Mouse (Mus musculus): Measurements from ENCODE around the gene Oprl1. TPM values are rescaled to one million over a fixed set of nuclear protein-coding genes. Genes with fewer than 3 reads are reported as not detected.

Oprl1 gene
- polyA plus RNA-seq, 1 experiment from 2014 or later: 54.1 TPM

- H3K4me3 ChIP-seq: no peak overlapping the region
- WGBS: 30% methylated on average over 9 of the region's 9 CpGs
- H3K4me2 ChIP-seq (replicated peaks): no peak overlapping the region
- H3K27ac ChIP-seq (replicated peaks): peak overlapping the region; percentile 23; the same call in 1 of the 2 replicates
- H3K9me3 ChIP-seq: no peaks in the 10 kb centered on the region
- no peak overlapping the region for H3K9ac ChIP-seq (replicated peaks)
- ATAC-seq (replicated peaks): no peak
- H3K36me3 ChIP-seq: no peaks in the 10 kb centered on the region
- no peaks in the 10 kb centered on the region for H3K27me3 ChIP-seq
- peaks cover 8% of the 10 kb centered on the region; the same call in 1 of the 2 replicates for H3K4me1 ChIP-seq
Measured at GRCm38 (mm10) chr2:181727659-181728262, 12.9 kb downstream of the Oprl1 start.

DNA sequence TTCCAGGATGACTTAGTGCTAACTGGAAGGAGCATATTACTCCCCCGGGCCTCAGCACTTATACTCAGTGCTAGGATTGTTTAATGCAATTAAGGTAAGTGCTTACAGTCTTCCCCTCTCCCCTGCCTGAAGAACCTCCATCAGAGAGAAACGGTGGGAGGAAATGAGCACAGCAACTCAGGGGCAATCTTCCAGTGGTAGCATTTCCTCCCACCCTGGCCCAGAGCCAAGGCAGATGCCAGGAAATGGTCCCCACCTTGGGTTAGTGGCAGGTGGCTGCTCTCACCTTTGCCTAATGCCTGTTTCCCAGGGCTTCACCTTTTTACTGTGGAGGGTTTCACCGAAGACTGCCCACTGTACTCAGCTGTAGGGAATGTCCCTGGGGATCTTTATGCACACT is 15.2 kb downstream of the Oprl1 start:
- H3K4me2 ChIP-seq (replicated peaks): no peak overlapping the region
- ATAC-seq (replicated peaks): no peak
- no peaks in the 10 kb centered on the region for H3K9me3 ChIP-seq
- no peaks in the 10 kb centered on the region for H3K36me3 ChIP-seq
- no peaks in the 10 kb centered on the region for H3K27me3 ChIP-seq
- 79% methylated on average over 3 of the region's 3 CpGs for WGBS
- no peak overlapping the region for H3K4me3 ChIP-seq
- no peak overlapping the region for H3K27ac ChIP-seq (replicated peaks)
- peaks cover 8% of the 10 kb centered on the region; the same call in 1 of the 2 replicates for H3K4me1 ChIP-seq
- H3K9ac ChIP-seq (replicated peaks): no peak overlapping the region

GRCm38 (mm10) chr2:181752626-181753025 is 37.8 kb downstream of the Oprl1 start:
- ATAC-seq (replicated peaks): no peak
- 77% methylated on average over 1 of the region's 1 CpGs for WGBS
- H3K4me3 ChIP-seq: no peak overlapping the region
- no peaks in the 10 kb centered on the region for H3K4me1 ChIP-seq
- no peaks in the 10 kb centered on the region for H3K27me3 ChIP-seq
- no peak overlapping the region for H3K9ac ChIP-seq (replicated peaks)
- no peaks in the 10 kb centered on the region for H3K9me3 ChIP-seq
- H3K36me3 ChIP-seq: no peaks in the 10 kb centered on the region
- H3K27ac ChIP-seq (replicated peaks): no peak overlapping the region
- H3K4me2 ChIP-seq (replicated peaks): no peak overlapping the region

DNA sequence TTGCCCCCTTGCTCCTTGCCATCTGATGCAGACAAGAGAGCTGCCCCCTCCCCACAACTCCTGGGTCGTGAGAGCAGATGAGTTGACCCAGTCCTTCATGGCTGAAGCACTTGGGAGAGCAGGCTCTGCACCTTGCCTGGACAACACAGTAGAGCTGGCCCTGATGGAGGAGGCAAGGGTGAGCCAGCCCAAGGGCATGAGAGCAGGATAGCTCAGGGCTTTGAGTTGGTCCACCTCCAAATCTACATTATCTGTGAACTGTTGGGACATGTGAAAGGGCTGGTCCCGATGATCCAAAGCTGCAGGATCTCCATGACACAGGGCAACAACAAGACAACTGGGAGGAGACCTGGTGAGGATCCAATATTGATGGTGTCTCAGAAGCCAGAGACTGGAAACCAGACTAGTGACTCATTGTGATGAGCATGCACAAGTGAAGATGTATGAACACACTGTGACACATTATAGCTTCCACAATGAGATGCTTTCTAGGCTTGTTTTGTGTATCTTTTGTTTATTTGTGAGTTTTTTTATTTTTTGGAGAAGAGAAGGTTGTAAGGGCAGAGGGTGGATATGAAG is 43.4 kb downstream of the Oprl1 start:
- Histone ChIP-seq H3K27ac (replicated peaks) (peak overlapping the region; percentile 72; the same call in 1 of the 2 replicates), H3K4me1 (peaks cover 28% of the 10 kb centered on the region), H3K27me3 (no peaks in the 10 kb centered on the region), H3K4me2 (replicated peaks) (no peak overlapping the region), H3K9me3 (no peaks in the 10 kb centered on the region), H3K9ac (replicated peaks) (no peak overlapping the region), H3K36me3 (no peaks in the 10 kb centered on the region), H3K4me3 (no peak overlapping the region)
- WGBS: 74% methylated on average over 2 of the region's 2 CpGs
- ATAC-seq (replicated peaks): no peak

GRCm38 (mm10) chr2:181759041-181759440 is 44.2 kb downstream of the Oprl1 start:
- Histone ChIP-seq H3K4me3 (no peak overlapping the region), H3K36me3 (no peaks in the 10 kb centered on the region), H3K9me3 (no peaks in the 10 kb centered on the region), H3K27me3 (no peaks in the 10 kb centered on the region), H3K4me2 (replicated peaks) (no peak overlapping the region), H3K27ac (replicated peaks) (peak overlapping the region; percentile 72), H3K9ac (replicated peaks) (no peak overlapping the region), H3K4me1 (peaks cover 36% of the 10 kb centered on the region)
- 11% methylated on average over 4 of the region's 4 CpGs for WGBS
- peak; percentile 55 for ATAC-seq (replicated peaks)

DNA sequence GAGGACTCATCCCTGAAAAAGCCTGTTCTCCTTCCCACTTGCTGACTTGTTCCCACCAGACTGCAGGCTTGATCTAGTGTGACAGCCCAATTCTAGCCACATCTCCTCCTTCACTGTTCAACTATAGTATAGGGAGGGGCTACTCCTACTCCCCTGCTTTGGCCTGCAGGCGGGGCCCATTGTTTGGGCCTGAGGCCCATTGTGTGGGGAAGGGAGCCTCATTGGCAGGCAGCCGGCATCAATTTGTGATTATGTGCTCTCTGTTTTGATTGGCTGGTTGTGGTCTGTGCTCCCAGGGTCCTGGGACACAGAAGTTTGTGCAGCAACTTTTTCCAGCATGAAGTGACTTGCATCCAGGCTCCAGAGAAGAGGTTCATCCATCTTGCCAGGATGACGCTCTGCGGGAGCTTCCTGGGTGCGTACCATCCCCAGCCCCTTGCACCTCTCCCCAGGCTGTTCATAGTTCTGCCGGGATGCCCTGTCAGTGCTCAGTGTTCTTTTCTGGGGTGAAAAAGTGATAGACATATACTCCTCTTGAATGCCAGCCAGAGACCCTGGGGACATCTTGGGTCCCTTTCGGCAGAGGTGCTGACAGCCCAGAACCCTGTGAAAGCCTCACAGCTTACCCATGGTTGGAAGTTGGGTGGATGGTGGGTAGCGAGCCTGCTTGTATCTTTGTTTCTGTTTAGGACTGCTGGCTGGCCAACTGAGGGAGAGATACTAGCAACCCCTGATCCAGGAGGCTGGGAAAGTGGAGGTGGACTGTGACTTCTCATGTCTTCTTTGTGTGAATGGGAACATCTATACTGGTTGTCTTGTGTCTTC is 48.4 kb downstream of the Oprl1 start, which contains the start of gene Myt1:
Myt1 (plus strand) TSS at position 327 of the 825 bp plus-strand sequence.
- Histone ChIP-seq H3K4me1 (peaks cover 66% of the 10 kb centered on the region), H3K27ac (replicated peaks) (peak within 1 kb of the TSS; percentile 96), H3K4me3 (peak within 1 kb of the TSS; percentile 29), H3K36me3 (no peaks in the 10 kb centered on the region), H3K4me2 (replicated peaks) (peak within 1 kb of the TSS; percentile 79), H3K9ac (replicated peaks) (peak within 1 kb of the TSS; percentile 34; the same call in 1 of the 2 replicates), H3K27me3 (no peaks in the 10 kb centered on the region), H3K9me3 (no peaks in the 10 kb centered on the region)
- ATAC-seq (replicated peaks): peak; percentile 58
- WGBS: 4% methylated on average over 8 of the region's 8 CpGs

DNA sequence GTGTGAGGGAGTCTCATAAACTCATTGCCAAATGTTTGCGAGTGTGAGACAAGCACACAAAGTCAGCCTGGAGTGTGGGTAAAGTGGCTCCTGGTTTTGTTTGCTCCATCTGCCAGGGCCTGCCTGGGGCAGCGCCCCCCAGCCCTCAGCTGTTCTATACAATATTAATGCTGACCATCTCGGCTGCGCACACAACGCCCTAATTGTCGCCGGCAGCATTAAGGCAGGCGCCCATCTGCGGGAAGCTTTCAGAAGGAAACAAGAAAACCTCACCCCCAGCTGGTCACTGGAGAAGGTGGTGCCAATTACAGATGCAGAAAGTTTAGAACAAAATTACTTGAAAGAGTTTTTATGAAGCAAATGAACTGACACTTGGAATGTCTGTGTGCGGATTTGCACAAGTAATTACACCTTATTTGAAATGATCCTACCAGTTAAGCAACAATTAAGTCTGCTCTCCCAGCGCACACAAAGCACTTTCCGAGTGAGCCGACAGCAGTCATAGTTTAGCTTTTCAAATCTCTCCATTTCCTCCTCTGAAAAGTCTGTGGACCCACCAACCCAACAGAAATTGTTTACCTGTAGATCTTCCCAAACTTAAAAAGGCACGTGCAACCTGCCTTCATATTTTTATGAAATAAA is 49.2 kb downstream of the Oprl1 start:
- H3K27ac ChIP-seq (replicated peaks): peak overlapping the region; percentile 96
- peaks cover 66% of the 10 kb centered on the region for H3K4me1 ChIP-seq
- no peaks in the 10 kb centered on the region for H3K9me3 ChIP-seq
- peak; percentile 53 for ATAC-seq (replicated peaks)
- H3K4me2 ChIP-seq (replicated peaks): peak overlapping the region; percentile 79
- WGBS: under 1% methylated on average over 14 of the region's 14 CpGs
- peak overlapping the region; percentile 29 for H3K4me3 ChIP-seq
- peak overlapping the region; percentile 34; the same call in 1 of the 2 replicates for H3K9ac ChIP-seq (replicated peaks)
- H3K36me3 ChIP-seq: no peaks in the 10 kb centered on the region
- H3K27me3 ChIP-seq: no peaks in the 10 kb centered on the region

DNA sequence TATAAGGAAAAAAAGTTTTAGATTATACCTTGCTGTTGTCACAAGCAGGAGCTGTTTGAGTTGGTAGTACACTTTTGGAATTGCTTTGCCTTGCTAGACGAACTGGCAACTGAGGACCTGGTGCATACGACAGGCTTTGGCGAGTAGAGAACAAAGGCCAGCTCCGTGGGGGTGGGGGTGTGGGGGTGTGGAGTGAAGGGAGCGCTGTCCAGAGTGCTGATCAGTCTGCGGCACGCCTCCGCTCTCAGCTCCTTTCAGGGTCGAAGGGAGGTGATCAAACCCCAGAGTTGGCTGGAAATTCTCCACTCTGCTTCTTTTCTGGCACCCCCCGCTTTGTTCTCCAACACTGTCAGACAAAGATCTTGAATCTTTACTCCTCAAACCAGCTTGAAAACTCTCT is 49.8 kb downstream of the Oprl1 start:
- peak; percentile 56 for ATAC-seq (replicated peaks)
- peaks cover 66% of the 10 kb centered on the region for H3K4me1 ChIP-seq
- 2% methylated on average over 10 of the region's 10 CpGs for WGBS
- no peaks in the 10 kb centered on the region for H3K36me3 ChIP-seq
- H3K4me3 ChIP-seq: peak overlapping the region; percentile 29
- H3K27ac ChIP-seq (replicated peaks): peak overlapping the region; percentile 96
- H3K9ac ChIP-seq (replicated peaks): peak overlapping the region; percentile 34
- H3K4me2 ChIP-seq (replicated peaks): peak overlapping the region; percentile 79
- H3K27me3 ChIP-seq: no peaks in the 10 kb centered on the region
- no peaks in the 10 kb centered on the region for H3K9me3 ChIP-seq

GRCm38 (mm10) chr2:181765251-181765650 is 50.4 kb downstream of the Oprl1 start:
- H3K4me1 ChIP-seq: peaks cover 70% of the 10 kb centered on the region
- H3K27ac ChIP-seq (replicated peaks): peak overlapping the region; percentile 96
- 0 out of 2 replicates have a peak overlapping the region, but pooled peaks have one; percentile 34 for H3K9ac ChIP-seq (replicated peaks)
- no peaks in the 10 kb centered on the region for H3K36me3 ChIP-seq
- H3K9me3 ChIP-seq: no peaks in the 10 kb centered on the region
- no peaks in the 10 kb centered on the region for H3K27me3 ChIP-seq
- peak overlapping the region; percentile 79 for H3K4me2 ChIP-seq (replicated peaks)
- H3K4me3 ChIP-seq: peak overlapping the region; percentile 29
- no peak for ATAC-seq (replicated peaks)
- WGBS: 25% methylated on average over 4 of the region's 4 CpGs

- 5% methylated on average over 14 of the region's 14 CpGs for WGBS
Measured at GRCm38 (mm10) chr2:181766672-181767557, 52.1 kb downstream of the Oprl1 start.

GRCm38 (mm10) chr2:181768451-181768850 is 53.6 kb downstream of the Oprl1 start:
- Histone ChIP-seq H3K9ac (replicated peaks) (peak overlapping the region; percentile 36; the same call in 1 of the 2 replicates), H3K4me3 (peak overlapping the region; percentile 58), H3K9me3 (no peaks in the 10 kb centered on the region), H3K27ac (replicated peaks) (no peak overlapping the region), H3K4me2 (replicated peaks) (peak overlapping the region; percentile 79), H3K36me3 (no peaks in the 10 kb centered on the region), H3K4me1 (peaks cover 80% of the 10 kb centered on the region), H3K27me3 (no peaks in the 10 kb centered on the region)
- no peak for ATAC-seq (replicated peaks)

More at GRCm38 (mm10) chr2:181766672-181767557, 52.1 kb downstream of the Oprl1 start:
- peaks cover 77% of the 10 kb centered on the region for H3K4me1 ChIP-seq
- H3K9me3 ChIP-seq: no peaks in the 10 kb centered on the region
- peak overlapping the region; percentile 79 for H3K4me2 ChIP-seq (replicated peaks)
- peak; percentile 76 for ATAC-seq (replicated peaks)
- H3K36me3 ChIP-seq: no peaks in the 10 kb centered on the region
- no peaks in the 10 kb centered on the region for H3K27me3 ChIP-seq
- peak overlapping the region; percentile 58 for H3K4me3 ChIP-seq
- H3K9ac ChIP-seq (replicated peaks): peak overlapping the region; percentile 63
- H3K27ac ChIP-seq (replicated peaks): peak overlapping the region; percentile 96

Data from forebrain, embryonic 15.5 days (tissue).